Comparison of ENCODE assay signal across 9 mouse cellular contexts in the genomic region with DNA sequence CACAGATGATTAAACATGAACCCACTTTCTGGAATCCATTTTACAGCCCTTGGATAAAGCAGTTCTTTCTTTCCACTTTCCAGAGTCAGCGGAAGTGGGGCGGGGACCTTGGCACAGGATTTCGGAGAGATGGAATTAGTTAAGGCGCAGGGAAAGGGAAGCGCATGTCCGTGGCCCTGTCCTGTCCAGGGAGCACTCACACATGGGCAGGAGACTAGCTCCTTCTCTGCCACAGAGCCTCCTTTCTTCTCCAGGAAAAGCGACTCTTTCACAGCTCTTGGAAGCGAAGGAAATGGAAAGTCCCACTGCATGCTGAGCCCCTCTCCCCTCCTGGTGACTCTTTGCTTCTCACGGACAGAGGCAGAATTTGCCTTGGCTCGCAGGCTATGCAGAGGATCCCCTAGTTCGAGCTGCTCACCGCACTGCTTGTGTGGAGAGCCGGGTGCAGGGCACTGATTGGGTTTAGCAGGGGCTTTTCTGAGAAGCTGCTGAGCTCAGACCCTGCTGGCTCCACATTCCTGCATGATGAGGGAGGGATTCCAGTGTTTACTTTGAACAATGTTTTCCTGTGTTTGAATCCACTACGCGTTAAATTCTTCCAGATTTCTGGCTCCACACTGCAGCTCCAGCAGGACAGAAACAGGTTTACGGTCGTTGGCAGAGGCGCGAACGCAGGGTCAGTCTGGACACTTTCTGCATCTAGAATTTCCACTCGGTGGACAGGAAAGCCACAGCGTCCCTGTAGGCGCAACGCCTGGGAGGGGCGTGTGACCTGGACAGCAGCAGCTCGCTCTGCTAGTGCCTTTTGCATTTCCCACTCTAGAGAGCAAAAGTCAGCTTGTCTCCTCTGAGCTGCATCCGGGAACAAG. TPM values are rescaled to one million over a fixed set of nuclear protein-coding genes. Genes with fewer than 3 reads are reported as not detected.
DNase-seq lines count a peak whose midpoint lies in the region; ATAC-seq and TF ChIP-seq lines count a peak whose summit lies in the region.
"Had no signal": no experiment of that assay in that cellular context is flagged by ENCODE, and none has a peak within 500 bp of the region (broad histone marks: within the 10 kb centered on the region; RNA-seq: fewer than 3 reads in every experiment).

No protein-coding gene starts in this region.

- peak overlapping the region; percentile 37 for H3K9ac ChIP-seq in forebrain, postnatal 0 days
- H3K9ac ChIP-seq in lung, embryonic 16.5 days (ENCODE audit: low read length), result peak overlapping the region; percentile 63

- intact Hi-C loops in heart, postnatal 14 days (cut with DNase I), result no loop called here

- TF ChIP-seq CTCF in forebrain, postnatal 0 days (IDR thresholded peaks at IDR 0.05; ENCODE audit: low read depth), result peak; percentile 5; the same call in 1 of the 2 replicates

- no peaks in the 10 kb centered on the region for H3K9me3 ChIP-seq in forebrain, postnatal 0 days (ENCODE audit: low read length)
- no peaks in the 10 kb centered on the region for H3K9me3 ChIP-seq in lung, embryonic 16.5 days (ENCODE audit: control insufficient read depth, low read length)
- H3K9me3 ChIP-seq: megakaryocyte, embryonic 14.5 days had no signal

- H3K4me1 ChIP-seq in forebrain, postnatal 0 days (ENCODE audit: insufficient read depth), result peaks cover 8% of the 10 kb centered on the region
- peaks cover 22% of the 10 kb centered on the region for H3K4me1 ChIP-seq in lung, embryonic 16.5 days (replicated peaks; ENCODE audit: control insufficient read depth, insufficient read depth, low read length)
- H3K4me1 ChIP-seq: megakaryocyte, embryonic 14.5 days had no signal

- no peaks in the 10 kb centered on the region for H3K27me3 ChIP-seq in forebrain, postnatal 0 days (ENCODE audit: insufficient read depth, low read length)
- H3K27me3 ChIP-seq in lung, embryonic 16.5 days (ENCODE audit: control insufficient read depth, insufficient read depth, low read depth, low read length), result no peaks in the 10 kb centered on the region

- peak overlapping the region; percentile 11 for H3K4me3 ChIP-seq in forebrain, postnatal 0 days (ENCODE audit: low read depth, low read length)
- H3K4me3 ChIP-seq in lung, embryonic 16.5 days (ENCODE audit: low read length), result peak overlapping the region; percentile 32
- H3K4me3 ChIP-seq: megakaryocyte, embryonic 14.5 days had no signal

- ATAC-seq in forebrain, postnatal 0 days, result peak; percentile 93
- peak; percentile 97 for ATAC-seq in lung, embryonic 16.5 days (ENCODE audit: low read depth)

- DNase-seq in lung, adult 18-20 months, result peak; percentile 29 to 58
- no peak for DNase-seq in lung, postnatal 25 days (ENCODE audit: low spot score)
- DNase-seq in forebrain, postnatal 0 days, result peak; percentile 65
- DNase-seq in heart, postnatal 14 days, result peak; percentile 54 to 67
- peak; percentile 19 to 61 for DNase-seq in kidney, postnatal 36 days
- DNase-seq in right cerebral cortex, postnatal 14 days, result peak; percentile 11
- no peak for DNase-seq in thymus, postnatal 14 days

- H3K4me2 ChIP-seq in forebrain, postnatal 0 days (ENCODE audit: low read depth), result peak overlapping the region; percentile 35
- H3K4me2 ChIP-seq in lung, embryonic 16.5 days (ENCODE audit: low read depth, low read length), result peak overlapping the region; percentile 57

- peak overlapping the region; percentile 72 for H3K27ac ChIP-seq in forebrain, postnatal 0 days (ENCODE audit: low read depth, low read length)
- H3K27ac ChIP-seq in lung, embryonic 16.5 days (ENCODE audit: low read length), result peak overlapping the region; percentile 98

- 5% methylated on average over 27 of the region's 27 CpGs for WGBS in forebrain, postnatal 0 days
- 3% methylated on average over 27 of the region's 27 CpGs for WGBS in lung, embryonic 16.5 days

- H3K36me3 ChIP-seq in forebrain, postnatal 0 days (ENCODE audit: insufficient read depth), result no peaks in the 10 kb centered on the region
- no peaks in the 10 kb centered on the region for H3K36me3 ChIP-seq in lung, embryonic 16.5 days (ENCODE audit: control insufficient read depth, insufficient read depth, low read length)

RNA-seq across cellular contexts. Expression of a gene that starts 16.0 kb away (rescaled TPM):
- not detected in 2 replicates for total RNA-seq in forebrain, postnatal 0 days (2014; rRNA removed)
- 0.28 TPM in 1 of 2 replicates, not detected in the other for polyA plus RNA-seq in forebrain, postnatal 0 days (2015; fragmentation: Nextera tagmentation; extraction: Ambion mirVana)
- not detected for total RNA-seq in heart, postnatal 14 days (2021)
- polyA plus RNA-seq in lung, embryonic 16.5 days (2015; fragmentation: Nextera tagmentation; extraction: Ambion mirVana), result 0.21 and 0.52 TPM in 2 replicates

Comparison
In these comparisons a context has a peak if more than half of its experiments do, and no peak if none do; other contexts are left out.
1. DNase-seq: peak in lung, adult 18-20 months (2 of 2), forebrain, postnatal 0 days (single experiment), heart, postnatal 14 days (2 of 2), kidney, postnatal 36 days (2 of 2) and right cerebral cortex, postnatal 14 days (single experiment); none in lung, postnatal 25 days (single experiment) and thymus, postnatal 14 days (single experiment).